Mouse (Mus musculus): ENCODE data around the gene Ovol1.

GRCm38 (mm10) chr19:5579971-5580370, 19.5 kb upstream of the Ovol1 start:
- TF ChIP-seq CTCF (IDR thresholded peaks at IDR 0.05; ENCODE audit: low read depth, low read length) (no peak), GATA1 (IDR thresholded peaks at IDR 0.05; ENCODE audit: borderline replicate concordance, low read length) (no peak)
